Mouse (Mus musculus): ENCODE results near the gene Hdac11.

DNA sequence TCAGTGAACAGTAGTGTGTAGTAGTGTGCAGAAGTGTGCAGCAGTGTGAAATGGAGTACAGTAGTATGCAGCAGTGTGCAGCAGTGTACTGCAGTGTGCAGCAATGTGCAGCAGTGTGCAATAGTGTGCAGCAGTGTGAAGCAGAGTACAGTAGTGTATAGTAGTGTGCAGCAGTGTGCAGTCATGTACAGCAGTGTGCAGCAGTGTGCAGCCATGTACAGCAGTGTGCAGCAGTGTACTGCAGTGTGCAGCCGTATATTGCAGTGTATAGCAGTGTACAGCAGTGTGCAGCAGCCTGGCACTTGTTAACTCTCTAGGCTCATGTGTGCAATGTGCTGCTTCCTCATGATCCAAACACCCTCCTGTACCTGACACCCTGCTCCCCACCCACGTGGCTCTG lies 42.0 kb downstream of the Hdac11 start:
- TF ChIP-seq GATA1 (IDR thresholded peaks at IDR 0.05; ENCODE audit: low read length) (no peak), TAL1 (IDR thresholded peaks at IDR 0.05; ENCODE audit: low read length) (no peak)
